Mouse (Mus musculus): ENCODE measurements around the gene Ing5.

GRCm38 (mm10) chr1:93804818-93805217, 1.1 kb downstream of the Ing5 start:
- no peak for TF ChIP-seq EP300 (IDR thresholded peaks at IDR 0.05; ENCODE audit: insufficient read depth, low read depth, low read length)
- no peak for TF ChIP-seq CTCF (IDR thresholded peaks at IDR 0.05)
- TF ChIP-seq POLR2A (IDR thresholded peaks at IDR 0.05; ENCODE audit: insufficient read depth, low read depth, low read length): no peak

All from heart, adult 2 months (tissue).